Mouse (Mus musculus): ENCODE measurements at regions not wholly inside any gene's neighbourhood (a gene's known extent, or its start where the extent isn't known, plus 50 kb on each side); places are given as distances from the start of the nearest gene placed in this dataset.

DNA sequence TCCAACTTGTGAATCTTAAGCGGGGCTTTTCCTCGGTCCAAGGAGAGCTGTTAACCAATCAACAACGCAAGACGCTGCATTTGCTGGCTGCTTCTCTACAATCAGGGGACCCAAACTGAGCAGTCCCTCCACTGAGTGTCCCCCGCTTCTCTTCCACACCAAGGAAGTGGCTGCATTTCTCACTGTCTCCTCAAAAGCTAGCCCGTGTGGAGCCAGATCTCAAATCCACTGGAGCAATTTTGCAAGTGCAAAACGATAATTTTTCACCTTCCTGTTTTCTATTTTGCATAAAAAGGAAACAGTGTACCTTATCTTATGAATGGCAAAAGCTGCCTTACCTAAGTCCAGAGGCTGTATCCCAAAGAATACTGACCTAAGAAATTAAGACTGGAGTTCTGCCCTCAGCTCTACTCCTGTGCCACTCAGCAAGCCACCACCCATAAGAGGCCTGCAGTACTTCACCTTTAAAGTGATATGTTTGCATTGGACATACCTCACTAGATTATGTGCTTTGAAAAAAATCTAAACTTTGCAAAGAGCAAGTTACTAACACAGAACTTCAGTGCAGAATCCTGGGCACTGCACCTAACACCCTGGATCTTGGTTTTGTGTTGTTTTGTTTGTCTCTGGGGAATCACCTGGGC, 52.7 kb upstream of the Nap1l1 start:
- Histone ChIP-seq H3K36me3 (no peaks in the 10 kb centered on the region), H3K9me3 (replicated peaks) (no peaks in the 10 kb centered on the region), H3K9ac (no peak overlapping the region), H3K4me2 (replicated peaks) (peak overlapping the region; percentile 57), H3K4me3 (replicated peaks) (peak overlapping the region; percentile 30), H3K27me3 (no peaks in the 10 kb centered on the region), H3K4me1 (peaks cover 15% of the 10 kb centered on the region; the same call in 1 of the 2 replicates), H3K27ac (replicated peaks) (no peak overlapping the region)
- no peak for ATAC-seq (ENCODE audit: insufficient number of reproducible peaks, low FRiP score, low TSS enrichment, low read depth)
- 13% methylated on average over 7 of the region's 7 CpGs for WGBS

- WGBS, result 32% methylated on average over 6 of the region's 6 CpGs
- Histone ChIP-seq H3K4me1 (peaks cover 15% of the 10 kb centered on the region; the same call in 1 of the 2 replicates), H3K36me3 (no peaks in the 10 kb centered on the region), H3K9ac (no peak overlapping the region), H3K27ac (replicated peaks) (no peak overlapping the region), H3K4me2 (replicated peaks) (peak overlapping the region; percentile 27), H3K4me3 (replicated peaks) (no peak overlapping the region), H3K9me3 (replicated peaks) (no peaks in the 10 kb centered on the region), H3K27me3 (no peaks in the 10 kb centered on the region)
- ATAC-seq (ENCODE audit: insufficient number of reproducible peaks, low FRiP score, low TSS enrichment, low read depth), result no peak
These were observed 51.0 kb upstream of the Nap1l1 start for GRCm38 (mm10) chr10:111422057-111422456.

GRCm38 (mm10) chr10:111422649-111423048, 50.4 kb upstream of the Nap1l1 start:
- Histone ChIP-seq H3K9me3 (replicated peaks) (no peaks in the 10 kb centered on the region), H3K27ac (replicated peaks) (no peak overlapping the region)
- WGBS, result 32% methylated on average over 11 of the region's 11 CpGs

More at GRCm38 (mm10) chr10:111422649-111423048, 50.4 kb upstream of the Nap1l1 start:
- ATAC-seq (ENCODE audit: insufficient number of reproducible peaks, low FRiP score, low TSS enrichment, low read depth), result no peak
- Histone ChIP-seq H3K27me3 (no peaks in the 10 kb centered on the region), H3K4me2 (replicated peaks) (peak overlapping the region; percentile 40), H3K9ac (no peak overlapping the region), H3K36me3 (no peaks in the 10 kb centered on the region), H3K4me3 (replicated peaks) (peak overlapping the region; percentile 28), H3K4me1 (peaks cover 15% of the 10 kb centered on the region; the same call in 1 of the 2 replicates)

Data from embryonic facial prominence, embryonic 15.5 days (tissue).